Mouse (Mus musculus) stomach, postnatal 0 days (tissue): ENCODE measurements around the gene Ccdc96. TPM values are rescaled to one million over a fixed set of nuclear protein-coding genes. Genes with fewer than 3 reads are reported as not detected.
A peak's percentile ranks its signal among the peaks of the same experiment; 100 is the strongest.

Source experiments
- ATAC-seq: fragments of 200-750 bp; cut with Nextera tagmentation; 2 replicates; pipeline ENCODE4 v1.8.0; 2017; ENCODE audit not compliant: low FRiP score, low TSS enrichment
- DNase-seq: peaks from one replicate; pipeline ENCODE4 v3.0.0-alpha.2; 2016; ENCODE audit warnings: low spot score
- H3K27ac ChIP-seq: fragments of 300-500 bp; sonication (generic); replicated peaks from 2 replicates; pipeline ENCODE4 v1.5.1; 2014; ENCODE audit warnings: mild to moderate bottlenecking, control low read depth
- H3K27me3 ChIP-seq: fragments of 300-500 bp; sonication (generic); 2 replicates; pipeline ENCODE4 v1.6.1; 2014; ENCODE audit warnings: low read length; ENCODE audit not compliant: control insufficient read depth, insufficient read depth
- H3K36me3 ChIP-seq: fragments of 300-500 bp; sonication (generic); 2 replicates; pipeline ENCODE4 v1.6.1; 2014; ENCODE audit warnings: low read length, mixed read lengths; ENCODE audit not compliant: control insufficient read depth, insufficient read depth
- H3K4me1 ChIP-seq: fragments of 300-500 bp; sonication (generic); replicated peaks from 2 replicates; pipeline ENCODE4 v1.6.1; 2014; ENCODE audit warnings: antibody characterized with exemption; ENCODE audit not compliant: control insufficient read depth, insufficient read depth
- H3K4me2 ChIP-seq: fragments of 300-500 bp; sonication (generic); replicated peaks from 2 replicates; pipeline ENCODE4 v1.6.1; 2014; ENCODE audit warnings: low read depth, mild to moderate bottlenecking, control low read depth, moderate library complexity
- H3K4me3 ChIP-seq: fragments of 300-500 bp; sonication (generic); 2 replicates; pipeline ENCODE4 v1.5.1; 2014; ENCODE audit warnings: low read depth, low read length, control low read depth
- H3K9ac ChIP-seq: fragments of 300-500 bp; sonication (generic); 2 replicates; pipeline ENCODE4 v1.6.1; 2014; ENCODE audit warnings: mild to moderate bottlenecking, low read length, control low read depth, mixed read lengths
- H3K9me3 ChIP-seq: fragments of 300-500 bp; sonication (generic); 2 replicates; pipeline ENCODE4 v1.6.1; 2016; ENCODE audit warnings: low read length; ENCODE audit not compliant: control insufficient read depth
- CTCF ChIP-seq: IDR thresholded peaks from 2 replicates; pipeline ENCODE4 v1.5.1; 2016; ENCODE audit warnings: antibody characterized with exemption, low read depth, mild to moderate bottlenecking, moderate library complexity
- EP300 ChIP-seq: optimal IDR thresholded peaks from 2 replicates; pipeline ENCODE3; 2016; ENCODE audit warnings: antibody characterized with exemption
- WGBS: fragments of 180-500 bp; shearing (Covaris S2); extraction: QIAGEN DNeasy Blood & Tissue Kit; methylation state at CpG from one replicate; pipeline ENCODE4 v1.1.7; 2014; 5-methylcytosine and 5-hydroxymethylcytosine counted together
- polyA plus RNA-seq: library from polyadenylated mRNA; unstranded; fragments of >200 nt; fragmentation: Nextera tagmentation; extraction: Ambion mirVana; gene quantifications from 2 replicates; pipeline ENCODE4 v1.2.1, GENCODE M21; 2015

Ccdc96 gene
- polyA plus RNA-seq, 1 experiment from 2014 or later: 0.21 TPM

DNA sequence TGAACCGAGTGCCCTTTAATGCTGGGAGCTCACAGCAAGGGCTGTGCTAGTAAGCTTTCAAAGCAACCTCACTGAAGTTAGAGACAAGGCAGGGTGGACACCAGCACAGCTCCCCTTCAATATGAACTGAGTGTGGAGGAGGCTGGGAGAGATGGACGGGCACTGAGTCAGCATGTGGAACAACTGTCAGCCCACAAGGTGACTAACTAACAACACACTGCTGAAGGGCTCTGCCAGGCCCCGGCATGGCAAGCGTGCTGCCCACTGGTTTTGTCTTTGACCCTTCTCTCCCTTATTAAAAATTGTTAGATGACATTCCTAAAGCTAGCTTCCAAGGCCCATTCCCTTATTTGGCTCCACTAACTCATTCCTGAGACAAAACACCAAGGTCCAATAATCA is 26.7 kb upstream of the Ccdc96 start:
- DNase-seq (no peak), ATAC-seq (no peak)
- Histone ChIP-seq H3K9me3 (no peaks in the 10 kb centered on the region), H3K36me3 (no peaks in the 10 kb centered on the region), H3K4me2 (no peak overlapping the region), H3K9ac (no peak overlapping the region), H3K4me3 (no peak overlapping the region), H3K27me3 (no peaks in the 10 kb centered on the region), H3K4me1 (no peaks in the 10 kb centered on the region), H3K27ac (no peak overlapping the region)
- 74% methylated on average over 4 of the region's 4 CpGs for WGBS
- TF ChIP-seq CTCF (no peak), EP300 (no peak)

DNA sequence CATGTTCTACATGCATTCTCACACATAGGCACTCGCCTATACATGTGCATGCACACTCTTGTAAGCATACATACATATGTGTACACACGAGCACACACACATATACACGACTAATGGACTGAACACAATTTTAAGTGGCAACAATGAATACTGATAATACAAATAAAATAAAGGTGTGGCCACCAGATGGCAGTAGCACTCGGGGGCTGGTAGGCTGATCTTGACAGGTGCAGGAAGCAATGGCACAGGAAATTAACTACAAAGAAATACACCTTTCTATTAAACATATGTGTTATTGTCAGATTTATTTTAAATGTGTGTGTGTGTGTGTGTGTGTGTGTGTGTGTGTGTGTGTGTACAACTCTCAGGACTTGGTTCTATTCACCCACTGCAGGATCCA is 25.5 kb upstream of the Ccdc96 start:
- Histone ChIP-seq H3K9me3 (no peaks in the 10 kb centered on the region), H3K4me1 (no peaks in the 10 kb centered on the region), H3K9ac (no peak overlapping the region), H3K36me3 (no peaks in the 10 kb centered on the region), H3K27me3 (no peaks in the 10 kb centered on the region), H3K4me3 (no peak overlapping the region), H3K27ac (no peak overlapping the region), H3K4me2 (no peak overlapping the region)
- peak; percentile 85 for TF ChIP-seq CTCF
- TF ChIP-seq EP300: no peak
- 0 out of 2 replicates have a peak, but pooled peaks have one; percentile 12 for ATAC-seq
- peak; percentile 64 for DNase-seq
- WGBS: 16% methylated on average over 4 of the region's 4 CpGs

DNA sequence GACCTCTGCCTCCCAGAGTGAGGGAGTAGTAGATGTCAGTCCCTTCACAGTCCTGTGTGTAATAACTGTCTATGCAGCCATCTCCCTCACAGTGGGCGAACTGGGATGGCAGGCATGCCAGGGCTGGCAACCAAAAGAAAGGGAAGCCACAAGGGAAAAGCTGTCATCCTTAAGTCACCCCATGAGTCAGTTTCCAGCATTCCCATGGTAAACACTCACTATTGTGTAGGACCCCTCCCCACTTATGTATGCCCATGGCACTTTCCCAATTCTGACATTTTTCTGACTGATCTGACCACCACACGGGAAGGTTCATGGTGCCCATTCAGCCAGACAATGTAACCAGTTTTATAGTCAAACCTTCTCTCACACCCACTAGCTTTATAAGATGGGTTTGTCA is 23.7 kb upstream of the Ccdc96 start:
- no peak overlapping the region for H3K4me2 ChIP-seq
- no peaks in the 10 kb centered on the region for H3K36me3 ChIP-seq
- no peaks in the 10 kb centered on the region for H3K27me3 ChIP-seq
- WGBS: 88% methylated on average over 2 of the region's 2 CpGs
- DNase-seq (no peak), ATAC-seq (no peak)
- H3K9me3 ChIP-seq: no peaks in the 10 kb centered on the region
- no peak overlapping the region for H3K9ac ChIP-seq
- no peak overlapping the region for H3K27ac ChIP-seq
- TF ChIP-seq CTCF: no peak
- no peak for TF ChIP-seq EP300
- no peaks in the 10 kb centered on the region; the same call in 1 of the 2 replicates for H3K4me1 ChIP-seq
- no peak overlapping the region for H3K4me3 ChIP-seq

DNA sequence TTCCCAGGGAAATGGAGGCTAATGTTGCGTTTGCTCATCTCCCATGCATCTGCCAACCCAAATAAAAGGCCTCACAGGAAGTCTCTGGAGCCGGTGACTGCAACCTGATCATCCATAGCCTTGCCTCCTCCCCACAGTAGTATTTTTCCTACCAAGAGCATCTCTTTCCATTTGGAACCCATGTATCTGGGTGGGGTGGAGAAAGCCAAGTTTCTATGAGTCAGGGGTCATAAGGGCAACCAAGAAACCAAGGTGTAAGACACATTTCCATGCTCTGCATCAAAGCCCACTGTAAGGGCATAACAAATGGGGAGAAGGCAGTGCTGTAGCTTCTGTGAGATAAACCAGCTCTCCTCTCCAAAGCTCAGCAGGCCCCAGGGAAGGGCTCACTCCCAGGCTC is 23.2 kb upstream of the Ccdc96 start:
- no peak overlapping the region for H3K9ac ChIP-seq
- H3K4me2 ChIP-seq: no peak overlapping the region
- no peak overlapping the region for H3K4me3 ChIP-seq
- H3K9me3 ChIP-seq: no peaks in the 10 kb centered on the region
- no peak for ATAC-seq
- TF ChIP-seq EP300 (no peak), CTCF (no peak)
- DNase-seq: no peak
- H3K27ac ChIP-seq: no peak overlapping the region
- 57% methylated on average over 2 of the region's 2 CpGs for WGBS
- H3K4me1 ChIP-seq: no peaks in the 10 kb centered on the region; the same call in 1 of the 2 replicates
- no peaks in the 10 kb centered on the region for H3K27me3 ChIP-seq
- no peaks in the 10 kb centered on the region for H3K36me3 ChIP-seq

DNA sequence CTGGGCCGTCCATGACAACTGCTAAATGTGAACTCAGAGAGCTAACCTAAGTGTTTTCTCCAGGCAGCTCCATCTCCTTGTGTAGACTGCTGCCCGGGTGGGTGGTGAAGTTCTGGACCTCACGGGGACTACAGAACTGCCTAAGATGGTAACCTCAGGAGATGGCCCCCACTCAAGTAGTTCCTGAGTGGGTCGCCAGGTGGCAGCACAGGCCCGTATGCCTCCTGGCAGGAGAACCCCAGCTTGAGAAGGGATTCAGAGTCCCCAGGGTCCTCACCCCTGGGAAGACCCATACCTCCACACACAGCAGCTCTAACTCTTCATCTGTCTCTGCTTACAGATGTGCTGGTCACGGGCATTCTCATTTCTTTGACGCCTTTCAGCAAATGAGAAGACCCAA is 21.6 kb upstream of the Ccdc96 start:
- Histone ChIP-seq H3K9ac (no peak overlapping the region), H3K4me2 (no peak overlapping the region), H3K36me3 (no peaks in the 10 kb centered on the region), H3K27ac (no peak overlapping the region), H3K4me3 (no peak overlapping the region), H3K4me1 (no peaks in the 10 kb centered on the region; the same call in 1 of the 2 replicates), H3K9me3 (no peaks in the 10 kb centered on the region), H3K27me3 (no peaks in the 10 kb centered on the region)
- DNase-seq (peak; percentile 85), ATAC-seq (no peak)
- TF ChIP-seq EP300: no peak
- peak; percentile 93 for TF ChIP-seq CTCF
- 15% methylated on average over 7 of the region's 7 CpGs for WGBS

DNA sequence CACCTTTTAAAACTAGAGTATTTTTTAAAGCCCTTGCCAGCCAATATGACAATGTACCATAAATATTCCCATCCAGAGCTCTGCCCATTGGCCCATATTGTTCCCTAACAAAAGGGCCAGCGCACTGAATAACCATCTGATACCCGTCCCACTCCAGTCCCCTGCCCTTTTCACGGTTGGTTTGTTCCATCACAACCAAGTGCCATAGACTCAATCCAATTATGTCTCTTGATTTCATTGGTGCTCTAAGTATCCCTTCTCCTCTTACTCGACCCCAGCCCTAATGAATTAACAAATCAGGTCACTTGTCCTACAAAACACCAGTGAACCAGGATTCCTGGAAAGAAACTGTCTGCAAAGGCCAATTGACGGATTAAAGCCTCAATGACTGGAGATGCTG is 21.0 kb upstream of the Ccdc96 start:
- Histone ChIP-seq H3K36me3 (no peaks in the 10 kb centered on the region), H3K9ac (no peak overlapping the region), H3K4me2 (no peak overlapping the region), H3K4me3 (no peak overlapping the region), H3K27ac (no peak overlapping the region), H3K27me3 (no peaks in the 10 kb centered on the region), H3K4me1 (no peaks in the 10 kb centered on the region; the same call in 1 of the 2 replicates), H3K9me3 (no peaks in the 10 kb centered on the region)
- 67% methylated on average over 5 of the region's 5 CpGs for WGBS
- TF ChIP-seq CTCF (no peak), EP300 (no peak)
- DNase-seq: no peak
- no peak for ATAC-seq
